Mouse (Mus musculus): ENCODE results near the gene Plin3. TPM values are rescaled to one million over a fixed set of nuclear protein-coding genes. Genes with fewer than 3 reads are reported as not detected.

Plin3 gene
- 10 to 100 TPM in 1 of 2 experiments, 1 to 10 TPM in 1; 9.3 to 10.1 TPM for total RNA-seq (2021)

DNA sequence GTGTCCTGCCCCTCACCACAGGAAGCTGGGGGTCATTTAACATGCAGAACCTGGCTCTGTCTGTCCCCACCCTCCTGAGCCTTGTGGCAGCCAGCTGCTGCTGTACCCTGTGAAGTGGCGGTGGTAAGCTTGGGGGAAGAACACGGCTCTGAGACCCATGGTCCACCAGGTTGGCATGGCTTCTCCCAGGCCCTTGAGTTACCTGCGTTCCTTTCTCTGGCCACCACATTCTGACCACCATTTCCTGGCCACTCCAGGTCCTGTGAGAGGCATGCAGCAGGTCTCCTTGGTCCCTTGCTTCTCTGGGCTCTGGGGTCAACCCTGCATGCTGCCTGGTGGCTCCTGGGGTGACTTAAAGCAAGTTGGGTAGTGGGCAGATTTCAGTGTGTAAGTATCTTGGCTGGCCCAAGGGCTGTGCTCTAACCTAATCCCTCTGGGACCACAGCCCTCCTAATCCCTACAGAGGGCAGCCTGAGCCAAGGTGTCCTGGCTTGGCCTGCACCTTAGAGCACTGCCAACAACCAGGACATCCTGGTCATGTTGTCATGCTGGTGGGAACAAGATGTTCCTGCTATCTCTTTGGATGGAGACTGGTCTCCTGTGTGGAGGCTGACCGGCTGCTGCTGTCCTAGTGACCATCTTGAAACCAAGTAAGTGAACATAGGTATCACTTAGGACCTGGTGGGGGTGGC, at the start of gene Plin3:
Gene Plin3, minus strand, starts transcription at position 343 of the 692 bp plus-strand sequence.
- intact Hi-C loops (cut with DNase I), result no loop called here
- DNase-seq (ENCODE audit: low spot score in 2 of 2), result no peak

DNA sequence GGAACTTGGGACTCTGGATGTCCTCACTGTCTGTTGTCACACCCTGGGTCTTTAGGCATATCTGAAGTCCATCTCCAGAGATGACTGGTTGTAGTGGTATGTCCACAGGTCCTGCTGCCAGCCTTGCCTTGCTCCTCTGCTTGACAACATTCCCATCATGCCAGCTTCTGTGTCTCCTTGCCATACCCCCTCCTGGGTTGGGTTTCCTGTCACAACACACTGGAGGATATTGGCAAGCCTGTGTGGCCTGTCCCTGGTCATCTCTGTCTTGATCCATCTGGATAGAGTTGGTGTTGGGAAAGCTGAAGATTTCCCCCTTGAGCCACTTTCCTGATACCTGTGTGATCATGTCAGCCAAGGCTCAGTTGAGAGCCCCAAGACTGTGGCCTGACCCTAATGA, 48.0 kb upstream of the Plin3 start:
- DNase-seq (ENCODE audit: low spot score in 2 of 2), result no peak
- intact Hi-C loops (cut with DNase I), result no loop called here

DNA sequence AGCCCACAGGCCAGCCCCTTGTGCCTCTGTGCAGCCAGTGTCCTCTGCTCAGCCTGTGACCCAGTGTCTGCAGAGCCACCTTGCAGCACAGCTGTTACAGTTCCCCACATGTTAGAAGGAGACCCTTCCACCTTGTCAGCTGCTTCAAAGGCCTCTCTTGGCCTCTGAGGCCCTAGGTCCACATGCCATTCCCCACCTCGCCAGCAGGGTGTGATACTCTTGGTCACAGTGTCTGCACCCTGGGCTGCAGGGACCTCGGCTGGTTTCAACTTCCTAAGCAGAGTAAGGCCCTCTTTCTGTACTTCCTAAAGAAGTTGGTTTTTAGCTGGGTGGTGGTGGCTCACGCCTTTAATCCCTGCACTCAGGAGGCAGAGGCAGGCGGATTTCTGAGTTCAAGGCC, 46.2 kb upstream of the Plin3 start:
- no peak for DNase-seq (ENCODE audit: low spot score in 2 of 2)
- intact Hi-C loops (cut with DNase I), result no loop called here

DNA sequence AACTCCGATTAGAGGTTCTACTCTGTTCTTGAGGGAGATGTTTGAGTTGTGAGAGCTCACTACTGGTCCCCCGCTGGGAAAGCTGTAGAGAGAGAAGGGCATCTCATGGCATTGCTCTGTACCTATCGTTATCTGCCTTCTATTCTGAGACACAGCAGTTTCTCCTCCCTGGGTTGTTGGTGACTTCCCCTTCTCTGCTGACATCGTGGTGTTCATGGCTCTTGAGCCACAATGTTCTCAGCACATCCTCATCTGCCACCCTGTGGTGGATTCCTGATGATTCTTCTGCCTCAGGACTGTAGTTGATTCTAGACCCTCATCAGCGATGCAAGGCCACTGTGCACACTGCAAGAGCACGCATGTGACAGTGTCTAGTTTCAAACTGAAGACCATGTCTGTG, 45.1 kb upstream of the Plin3 start:
- intact Hi-C loops (cut with DNase I), result no loop called here
- DNase-seq (ENCODE audit: low spot score in 2 of 2), result no peak

- DNase-seq (ENCODE audit: low spot score in 2 of 2), result peak in 1 of 2 experiments; percentile 38
- intact Hi-C loops (cut with DNase I), result no loop called here
Measured at GRCm38 (mm10) chr17:56337190-56337589, 44.5 kb upstream of the Plin3 start.

DNA sequence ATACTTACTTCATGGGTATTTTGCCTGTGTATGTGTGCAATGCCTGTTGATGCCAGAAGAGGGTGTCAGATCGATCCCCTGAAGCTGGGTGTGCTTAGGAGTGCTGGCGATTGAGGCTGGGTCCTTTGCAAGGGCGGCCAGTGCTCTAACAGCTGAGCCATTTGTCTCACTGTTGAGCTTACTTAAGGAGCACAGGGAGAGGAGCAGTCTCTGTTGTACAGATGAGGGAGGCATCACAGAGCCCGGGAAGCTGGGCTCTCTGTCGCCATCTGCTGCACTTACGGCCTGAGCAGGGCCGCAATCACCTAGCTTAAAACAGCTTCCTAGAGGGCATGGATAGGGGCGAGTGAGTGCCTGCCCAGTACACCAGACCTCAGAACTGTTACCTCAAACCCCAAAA, 40.3 kb upstream of the Plin3 start:
- DNase-seq (ENCODE audit: low spot score in 2 of 2), result no peak
- intact Hi-C loops (cut with DNase I), result no loop called here

DNA sequence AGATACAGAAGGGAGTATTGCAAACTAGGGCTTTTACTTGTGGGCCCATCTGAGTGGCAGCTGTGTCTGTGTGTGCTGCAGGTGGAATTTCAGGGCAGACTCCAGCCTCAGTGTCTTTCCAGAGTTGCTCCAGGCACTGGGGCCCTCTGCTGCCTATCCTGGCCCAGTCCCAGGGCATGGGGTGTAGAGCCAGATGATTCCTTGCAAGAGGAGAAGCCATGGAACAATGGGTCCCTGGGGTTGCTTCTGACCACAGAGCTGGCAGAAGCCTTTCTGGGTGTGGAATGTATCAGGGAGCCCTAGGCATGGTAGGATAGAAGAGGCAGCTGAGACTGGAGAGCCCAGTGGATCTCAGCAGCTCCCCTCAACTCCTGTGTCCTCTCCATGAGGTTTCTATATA, 38.6 kb upstream of the Plin3 start:
- intact Hi-C loops (cut with DNase I), result no loop called here
- no peak for DNase-seq (ENCODE audit: low spot score in 2 of 2)

DNA sequence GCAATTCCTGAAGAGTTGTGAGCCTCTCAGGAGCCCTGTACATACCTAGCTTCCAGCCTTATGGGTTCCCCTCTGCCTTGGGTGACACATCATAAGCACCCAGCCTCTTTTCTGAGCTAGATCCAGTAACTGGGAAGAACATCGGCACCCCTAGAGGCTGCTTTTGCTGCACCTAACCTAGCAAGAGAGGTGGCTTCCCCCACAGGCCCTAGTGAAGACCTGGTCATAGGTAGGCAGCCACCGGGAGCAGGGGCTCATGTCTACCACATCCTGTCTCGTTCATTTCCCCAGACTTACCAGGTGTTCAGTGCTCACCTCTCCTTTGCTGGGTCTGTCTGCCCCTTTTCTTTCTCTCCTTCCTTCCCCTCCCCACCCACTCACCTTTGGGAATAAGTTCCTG, 37.7 kb upstream of the Plin3 start:
- DNase-seq (ENCODE audit: low spot score in 2 of 2), result no peak
- intact Hi-C loops (cut with DNase I), result no loop called here

DNA sequence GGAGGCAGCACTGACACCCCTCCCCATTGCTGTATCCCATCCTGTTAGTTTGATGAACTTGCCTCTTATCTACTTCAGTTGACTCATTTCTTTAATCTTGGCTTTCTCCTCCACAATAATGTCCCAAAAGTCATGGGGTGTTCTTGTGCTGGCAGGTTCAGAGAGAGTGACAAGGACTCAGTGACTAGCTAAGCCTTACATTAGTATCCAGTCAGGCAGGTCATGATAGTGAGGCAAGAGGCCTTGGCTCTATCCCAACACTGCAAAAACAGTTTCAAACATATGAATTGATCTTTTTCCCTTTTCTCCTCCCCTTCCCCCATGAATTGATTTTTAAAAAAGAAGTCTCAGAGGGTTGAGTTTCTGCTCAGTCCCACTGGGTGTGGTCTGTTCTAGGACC, 36.6 kb upstream of the Plin3 start:
- DNase-seq (ENCODE audit: low spot score in 2 of 2), result no peak
- intact Hi-C loops (cut with DNase I), result loop anchor here (5.0 kb wide), 1 partner anchor 52 kb away; the partner anchor contains the start of gene Ticam1

- DNase-seq (ENCODE audit: low spot score in 2 of 2), result no peak
- intact Hi-C loops (cut with DNase I), result loop anchor here (5.0 kb wide), 1 partner anchor 49 kb away; the partner anchor contains the start of gene Ticam1
Measured at GRCm38 (mm10) chr17:56326153-56327147, 33.8 kb upstream of the Plin3 start.

DNA sequence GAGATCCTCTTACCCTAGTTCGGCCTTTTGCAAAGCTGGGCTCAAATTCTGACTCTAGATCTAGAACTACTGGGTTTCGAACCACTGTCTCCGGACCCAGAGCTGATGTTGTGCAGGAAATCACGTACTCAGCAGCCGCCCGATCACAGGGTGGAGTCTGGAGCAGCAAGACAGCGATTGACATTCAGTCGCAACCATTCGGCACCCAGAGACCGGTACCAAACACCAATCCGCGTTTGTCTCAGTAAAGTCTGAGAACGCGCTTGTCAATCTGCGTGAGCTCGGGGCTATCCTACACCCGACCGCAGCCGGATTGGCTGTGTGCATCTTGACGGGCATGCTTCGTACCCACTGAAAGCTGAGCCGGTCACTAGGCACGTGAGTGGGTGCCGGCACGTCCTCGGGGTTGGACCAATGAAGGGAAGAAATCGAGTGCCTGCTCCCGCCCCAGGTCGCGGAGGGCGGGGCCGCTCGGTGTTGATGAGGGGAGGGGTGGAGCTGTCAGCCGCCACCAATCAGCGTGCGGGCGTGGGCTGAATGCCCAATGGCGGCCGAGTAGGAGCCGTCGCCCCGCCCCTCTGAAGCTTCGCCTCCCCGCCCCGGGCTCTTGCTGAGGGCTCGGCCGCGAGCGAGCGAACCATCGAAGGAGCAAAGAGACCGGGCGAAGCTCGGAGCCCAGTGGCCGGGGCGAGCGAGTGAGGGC, 32.9 kb upstream of the Plin3 start, which contains the start of gene Kdm4b:
Gene Kdm4b, plus strand, starts transcription at position 613 of the 703 bp plus-strand sequence.
- peak; percentile 99 for DNase-seq (ENCODE audit: low spot score in 2 of 2)
- intact Hi-C loops (cut with DNase I), result loop anchor here (5.0 kb wide), 1 partner anchor 48 kb away; the partner anchor contains the start of gene Ticam1

- DNase-seq (ENCODE audit: low spot score in 2 of 2), result no peak
- intact Hi-C loops (cut with DNase I), result no loop called here
Measured at GRCm38 (mm10) chr17:56324419-56324818, 31.7 kb upstream of the Plin3 start.

DNA sequence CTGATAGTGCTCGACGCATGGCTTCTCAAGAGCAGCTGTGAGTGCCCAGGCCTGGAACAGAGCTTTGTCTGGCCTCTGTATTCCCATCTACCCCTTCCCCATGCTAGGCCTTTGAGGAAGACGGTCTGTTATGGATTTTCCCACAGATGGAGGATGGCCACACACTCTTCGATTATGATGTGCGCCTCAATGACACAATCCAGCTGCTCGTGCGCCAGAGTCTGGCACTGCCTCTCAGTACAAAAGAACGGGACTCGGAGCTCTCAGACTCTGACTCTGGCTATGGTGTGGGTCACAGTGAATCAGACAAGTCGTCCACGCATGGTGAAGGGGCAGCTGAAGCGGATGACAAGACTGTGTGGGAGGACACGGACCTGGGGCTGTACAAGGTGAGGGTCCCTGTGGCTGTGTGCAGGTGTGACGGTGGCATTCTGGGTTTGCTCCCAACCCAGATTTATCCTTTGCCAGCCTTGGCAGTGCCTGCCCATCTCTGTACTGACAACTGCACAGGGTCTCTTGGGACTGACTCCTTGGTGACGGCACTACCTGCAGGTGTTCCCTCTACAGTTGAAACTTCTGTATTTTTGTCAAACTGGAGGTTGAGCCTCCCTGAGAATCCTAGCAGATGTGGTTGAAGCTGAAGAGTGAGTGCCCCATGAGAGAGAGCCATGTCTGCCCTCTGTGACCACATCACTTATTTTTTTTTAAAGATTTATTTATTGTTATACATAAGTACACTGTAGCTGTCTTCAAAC, 16.7 kb upstream of the Plin3 start:
- no peak for DNase-seq (ENCODE audit: low spot score in 2 of 2)
- intact Hi-C loops (cut with DNase I), result no loop called here

DNA sequence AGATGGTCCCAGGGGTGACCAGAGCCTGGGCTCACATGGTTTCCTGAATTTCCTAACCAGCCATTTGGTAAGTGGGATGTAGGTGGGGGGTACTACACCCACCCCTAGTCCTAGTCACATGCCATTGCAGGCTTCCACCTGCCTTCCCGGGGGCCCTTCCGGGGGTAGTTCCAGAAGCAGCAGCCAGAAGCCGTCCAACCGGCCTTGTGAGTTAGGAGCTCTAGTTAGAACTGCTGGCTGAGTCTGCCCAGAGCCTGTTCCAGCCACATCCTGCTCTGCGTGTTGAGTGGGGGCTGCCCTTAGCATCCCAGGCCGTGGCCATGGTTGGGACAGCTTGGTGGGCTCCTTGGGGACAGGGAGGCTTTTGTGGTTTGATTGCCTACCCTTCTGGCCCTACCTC, 15.4 kb upstream of the Plin3 start:
- intact Hi-C loops (cut with DNase I), result no loop called here

GRCm38 (mm10) chr17:56305826-56306225, 13.2 kb upstream of the Plin3 start:
- intact Hi-C loops (cut with DNase I), result no loop called here
- DNase-seq (ENCODE audit: low spot score in 2 of 2), result no peak

More for the DNA sequence above, 15.4 kb upstream of the Plin3 start:
- no peak for DNase-seq (ENCODE audit: low spot score in 2 of 2)

GRCm38 (mm10) chr17:56305156-56305555, 12.5 kb upstream of the Plin3 start:
- intact Hi-C loops (cut with DNase I), result no loop called here
- DNase-seq (ENCODE audit: low spot score in 2 of 2), result no peak

- intact Hi-C loops (cut with DNase I), result no loop called here
- no peak for DNase-seq (ENCODE audit: low spot score in 2 of 2)
Measured at GRCm38 (mm10) chr17:56304718-56305117, 12.0 kb upstream of the Plin3 start.

DNA sequence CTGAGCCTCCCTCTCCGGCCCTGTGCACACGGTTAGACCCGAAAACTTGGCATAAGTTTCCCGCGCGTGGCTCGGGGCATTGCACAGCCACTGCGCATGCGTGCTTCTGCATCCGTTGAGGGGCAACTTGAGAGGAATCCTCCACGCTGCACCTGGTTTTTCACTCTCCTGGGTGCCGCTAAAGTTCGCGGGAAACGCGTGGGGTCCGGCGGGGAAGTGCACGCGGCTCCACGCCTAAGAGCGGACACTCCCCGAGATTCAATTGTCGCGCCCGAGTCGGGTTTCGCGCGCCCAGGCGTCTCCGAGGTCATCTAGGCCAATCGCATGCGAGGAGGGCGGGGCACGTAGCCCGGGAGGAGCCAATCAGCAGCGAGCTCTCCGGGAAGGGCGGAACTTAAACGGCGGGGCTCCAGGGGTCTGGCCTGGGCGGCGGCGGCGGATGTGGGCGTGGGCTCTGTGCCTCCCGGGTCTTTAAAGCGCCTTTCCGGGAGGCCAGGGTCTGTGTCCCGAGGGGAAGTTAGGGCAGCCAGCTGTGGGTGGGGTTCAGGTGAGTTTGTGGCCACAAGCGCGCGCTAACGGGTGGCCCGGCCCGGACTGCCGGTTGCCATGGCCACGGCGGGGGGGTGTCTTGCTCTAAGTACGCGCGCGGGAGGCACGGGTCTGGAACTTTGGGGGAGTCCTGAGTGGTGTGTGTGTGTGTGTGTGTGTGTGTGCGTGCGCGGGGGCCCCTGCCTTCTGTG, 11.3 kb upstream of the Plin3 start:
- DNase-seq (ENCODE audit: low spot score in 2 of 2), result peak; percentile 89 to 90
- intact Hi-C loops (cut with DNase I), result no loop called here

Data from left cerebral cortex, postnatal 36 days (tissue).